Mouse (Mus musculus) small intestine, adult 2 months (tissue): ENCODE results near the gene Bdkrb1.

ENCODE experiments used
- CTCF ChIP-seq: fragments of 200-500 bp; IDR thresholded peaks from 2 replicates; pipeline ENCODE4 v1.5.1; 2012; ENCODE audit warnings: low read depth, mild to moderate bottlenecking, control low read depth, inconsistent platforms, low read length, moderate library complexity, mixed read lengths; ENCODE audit not compliant: insufficient replicate concordance, insufficient read length; ENCODE audit errors: extremely low read depth
- POLR2A ChIP-seq: fragments of 200-500 bp; IDR thresholded peaks from 2 replicates; pipeline ENCODE4 v1.6.1; 2012; ENCODE audit warnings: low read depth, mild to moderate bottlenecking, control low read depth, inconsistent platforms, low read length, moderate library complexity

GRCm38 (mm10) chr12:105636551-105636950 is 33.7 kb downstream of the Bdkrb1 start:
- TF ChIP-seq CTCF = no peak
- TF ChIP-seq POLR2A = no peak
